25 mouse cellular contexts compared by ENCODE assay signal in the genomic region with DNA sequence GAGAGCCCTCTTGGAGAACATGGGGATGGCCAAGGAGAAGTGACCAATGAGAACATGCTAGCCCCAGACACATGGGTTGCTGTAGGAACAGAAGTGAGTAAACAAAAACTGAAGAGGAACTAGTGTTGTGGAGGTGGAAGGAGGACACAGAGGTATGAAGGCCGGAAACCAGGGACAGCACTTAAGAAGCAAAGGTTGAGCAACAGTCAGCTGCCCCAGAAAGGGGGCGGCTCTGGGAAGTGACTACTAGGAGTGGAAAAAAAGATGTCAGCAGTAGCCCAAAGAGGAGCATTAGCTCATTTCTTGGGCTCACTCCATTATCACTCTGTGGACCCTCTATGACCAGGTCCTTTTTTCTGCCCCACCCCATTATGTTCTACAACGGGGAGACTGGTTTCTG. TPM values are rescaled to one million over a fixed set of nuclear protein-coding genes. Genes with fewer than 3 reads are reported as not detected.
DNase-seq lines count a peak whose midpoint lies in the region; ATAC-seq and TF ChIP-seq lines count a peak whose summit lies in the region.
"Had no signal": no experiment of that assay in that cellular context is flagged by ENCODE, and none has a peak within 500 bp of the region (broad histone marks: within the 10 kb centered on the region; RNA-seq: fewer than 3 reads in every experiment).

No protein-coding gene starts in this region.

- no peak overlapping the region for H3K4me3 ChIP-seq in lung, adult 2 months (replicated peaks; ENCODE audit: extremely low read depth, low read depth, low read length)
- H3K4me3 ChIP-seq in bone marrow, adult 2 months (replicated peaks; ENCODE audit: control insufficient read depth, low read depth, low read length), result no peak overlapping the region
- H3K4me3 ChIP-seq: erythroblast, embryonic 14.5 days; midbrain, embryonic 10.5 days had no signal

- WGBS in lung, adult 2 months, result 66% methylated on average over 3 of the region's 3 CpGs
- 50% methylated on average over 3 of the region's 3 CpGs for whole genome bisulfite sequencing in bone marrow, adult 2 months

- no peak for TF ChIP-seq POLR2A in lung, adult 2 months (IDR thresholded peaks at IDR 0.05; ENCODE audit: borderline replicate concordance, extremely low read depth, low read depth, low read length)
- no peak for TF ChIP-seq POLR2A in bone marrow, adult 2 months (IDR thresholded peaks at IDR 0.05; ENCODE audit: borderline replicate concordance, control insufficient read depth, low read depth, low read length)

- peaks cover 13% of the 10 kb centered on the region for H3K4me1 ChIP-seq in lung, adult 2 months (ENCODE audit: control insufficient read depth, insufficient read depth, low read length)
- H3K4me1 ChIP-seq in bone marrow, adult 2 months (ENCODE audit: control insufficient read depth, insufficient read depth, low read length), result peaks cover 10% of the 10 kb centered on the region; the same call in 1 of the 2 replicates

- peak overlapping the region; percentile 25; the same call in 1 of the 2 replicates for H3K27ac ChIP-seq in bone marrow, adult 2 months (ENCODE audit: control insufficient read depth, insufficient read depth, low read depth, low read length, poor library complexity)
- H3K27ac ChIP-seq: hindbrain, embryonic 14.5 days; macrophage; midbrain, embryonic 10.5 days had no signal

- DNase-seq in lung, postnatal 25 days (ENCODE audit: low spot score), result peak; percentile 41
- no peak for DNase-seq in lung, adult 2 months
- DNase-seq in frontal cortex, postnatal 14 days (ENCODE audit: low spot score in 2 of 2), result no peak
- no peak for DNase-seq in thymus, postnatal 0 days (ENCODE audit: low spot score)
- DNase-seq: adrenal gland, postnatal 10 days; cerebellum, adult 11-12 months; cerebellum, postnatal 10 days; gastrocnemius, postnatal 25 days; heart, adult 18-20 months; heart, postnatal 4 days; kidney, adult 9 months; kidney, postnatal 10 days; spleen, adult 18-20 months; thymus, postnatal 25 days had no signal

- ATAC-seq in megakaryocyte, adult 5-6 weeks (ENCODE audit: poor library complexity, severe bottlenecking), result peak; percentile 85
- ATAC-seq in frontal cortex, adult (ENCODE audit: low TSS enrichment), result no peak
- ATAC-seq: forebrain, embryonic 16.5 days; intestine, postnatal 0 days; midbrain, embryonic 16.5 days; Patski had no signal

- no peak for TF ChIP-seq CTCF in lung, adult 2 months (IDR thresholded peaks at IDR 0.05; ENCODE audit: insufficient read depth, low read length)
- no peak for TF ChIP-seq CTCF in bone marrow, adult 2 months (IDR thresholded peaks at IDR 0.05; ENCODE audit: control insufficient read depth, insufficient read depth, low read length)

RNA-seq across cellular contexts. Expression of gene Csf1, which starts 23.0 kb away (rescaled TPM):
- polyA plus RNA-seq in lung, adult 2 months (2012; rRNA removed), result 27.8 and 32.5 TPM in 2 replicates
- 7.9 and 21.8 TPM in 2 replicates for polyA plus RNA-seq in bone marrow, adult 2 months (2011; ENCODE audit: insufficient read depth, insufficient read length, low replicate concordance, missing spikeins)
- 14.7 and 15.4 TPM in 2 replicates for total RNA-seq in megakaryocyte, adult 5-6 weeks (2015)
- 6.5 and 6.9 TPM in 2 replicates for total RNA-seq in megakaryocyte, adult 5-6 weeks (2017)
- polyA plus RNA-seq in thymus, postnatal 0 days (2015; fragmentation: Nextera tagmentation; extraction: Ambion mirVana), result 6.0 and 6.5 TPM in 2 replicates
